Comparison of ENCODE assay signal across 9 mouse cellular contexts in the genomic region with DNA sequence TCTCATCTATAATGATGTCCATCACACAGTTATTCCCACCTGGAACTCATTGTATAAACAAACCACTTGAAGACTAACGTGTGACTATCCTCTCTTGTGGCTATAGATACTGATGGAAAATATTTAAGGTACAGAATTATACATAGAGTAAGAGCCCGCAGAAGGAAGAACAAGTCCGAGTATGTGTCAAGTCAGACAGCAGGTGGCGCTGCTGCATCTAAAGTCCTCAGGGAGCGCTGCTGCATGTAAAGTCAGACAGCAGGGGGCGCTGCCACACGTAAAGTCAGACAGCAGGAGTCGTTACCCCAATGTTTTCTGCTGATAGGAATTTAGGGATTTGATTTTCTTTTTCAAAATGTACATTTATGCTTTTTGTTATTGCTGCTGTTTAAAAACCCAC. TPM values are rescaled to one million over a fixed set of nuclear protein-coding genes. Genes with fewer than 3 reads are reported as not detected.
DNase-seq lines count a peak whose midpoint lies in the region; ATAC-seq and TF ChIP-seq lines count a peak whose summit lies in the region.
"Had no signal": no experiment of that assay in that cellular context is flagged by ENCODE, and none has a peak within 500 bp of the region (broad histone marks: within the 10 kb centered on the region; RNA-seq: fewer than 3 reads in every experiment).

No protein-coding gene starts in this region.

- no peaks in the 10 kb centered on the region for H3K36me3 ChIP-seq in forebrain, embryonic 12.5 days (replicated peaks)
- no peaks in the 10 kb centered on the region for H3K36me3 ChIP-seq in midbrain, embryonic 11.5 days (ENCODE audit: control insufficient read depth, insufficient read depth, low read length)
- H3K36me3 ChIP-seq in spleen, adult 2 months (ENCODE audit: control insufficient read depth, insufficient read depth, low read length): no peaks in the 10 kb centered on the region

- peaks cover 9% of the 10 kb centered on the region; the same call in 1 of the 2 replicates for H3K27me3 ChIP-seq in forebrain, embryonic 12.5 days
- no peaks in the 10 kb centered on the region for H3K27me3 ChIP-seq in midbrain, embryonic 11.5 days (ENCODE audit: control insufficient read depth, insufficient read depth, low read length)
- no peaks in the 10 kb centered on the region for H3K27me3 ChIP-seq in spleen, adult 2 months (ENCODE audit: control insufficient read depth, insufficient read depth, low read length)

- no peak for TF ChIP-seq POLR2A in spleen, adult 2 months (IDR thresholded peaks at IDR 0.05; ENCODE audit: low read depth, low read length)

- no peak overlapping the region for H3K4me3 ChIP-seq in forebrain, embryonic 12.5 days (replicated peaks)
- no peak overlapping the region for H3K4me3 ChIP-seq in midbrain, embryonic 11.5 days (ENCODE audit: low read depth, low read length)
- H3K4me3 ChIP-seq in spleen, adult 2 months (ENCODE audit: extremely low read depth, insufficient read depth, insufficient read length): no peak overlapping the region

- H3K4me1 ChIP-seq in forebrain, embryonic 12.5 days: no peaks in the 10 kb centered on the region
- no peaks in the 10 kb centered on the region for H3K4me1 ChIP-seq in midbrain, embryonic 11.5 days (ENCODE audit: control insufficient read depth, insufficient read depth, low read length)
- H3K4me1 ChIP-seq in spleen, adult 2 months (ENCODE audit: control insufficient read depth, insufficient read depth, insufficient read length): no peaks in the 10 kb centered on the region

- peak; percentile 100 for TF ChIP-seq CTCF in spleen, adult 2 months (IDR thresholded peaks at IDR 0.05; ENCODE audit: extremely low read depth, insufficient read depth, insufficient read length, insufficient replicate concordance)

- ATAC-seq in cerebellum, adult (ENCODE audit: insufficient number of reproducible peaks, low FRiP score, low TSS enrichment): no peak
- peak; percentile 30; the same call in 1 of the 2 replicates for ATAC-seq in forebrain, embryonic 12.5 days (ENCODE audit: low FRiP score)
- ATAC-seq in hematopoietic stem cell, adult 5-6 weeks (replicated peaks in 1 of 2; ENCODE audit: insufficient read depth in 1 of 2, low FRiP score in 2 of 2, low TSS enrichment in 1 of 2, low read depth in 1 of 2, poor library complexity in 2 of 2, severe bottlenecking in 2 of 2): peak; percentile 88 to 89
- peak; percentile 50 for ATAC-seq in midbrain, embryonic 11.5 days (ENCODE audit: low FRiP score)

- H3K9ac ChIP-seq in forebrain, embryonic 12.5 days: no peak overlapping the region
- H3K9ac ChIP-seq in midbrain, embryonic 11.5 days (ENCODE audit: low read length): no peak overlapping the region

- DNase-seq in cerebellum, adult 11 months: peak; percentile 70
- DNase-seq in c-Kit-negative CD71-positive TER-119-positive erythroid progenitor cells, embryonic 14.5 days (ENCODE audit: low read depth, low spot score): peak; percentile 76
- peak; percentile 91 to 95 for DNase-seq in left cerebral cortex, adult 18-20 months (ENCODE audit: low spot score in 2 of 2)
- DNase-seq in midbrain, embryonic 11.5 days (ENCODE audit: low spot score, missing footprints): peak; percentile 98
- peak; percentile 80 to 83 for DNase-seq in spleen, adult 2 months (ENCODE audit: low read depth in 1 of 2, low spot score in 2 of 2)

- no peaks in the 10 kb centered on the region for H3K9me3 ChIP-seq in forebrain, embryonic 12.5 days
- H3K9me3 ChIP-seq in midbrain, embryonic 11.5 days (ENCODE audit: control insufficient read depth, low read length): no peaks in the 10 kb centered on the region

- no peak overlapping the region for H3K4me2 ChIP-seq in forebrain, embryonic 12.5 days
- no peak overlapping the region for H3K4me2 ChIP-seq in midbrain, embryonic 11.5 days

- 8% methylated on average over 8 of the region's 8 CpGs for WGBS in forebrain, embryonic 12.5 days
- WGBS in midbrain, embryonic 11.5 days: 10% methylated on average over 8 of the region's 8 CpGs
- WGBS in spleen, adult 2 months: 2% methylated on average over 8 of the region's 8 CpGs

- no peak overlapping the region for H3K27ac ChIP-seq in forebrain, embryonic 12.5 days
- no peak overlapping the region for H3K27ac ChIP-seq in midbrain, embryonic 11.5 days (ENCODE audit: low read depth, low read length)
- no peak overlapping the region for H3K27ac ChIP-seq in spleen, adult 2 months (ENCODE audit: insufficient read depth, low read length)

RNA-seq across cellular contexts. Expression of a gene that starts 5.4 kb away (rescaled TPM):
- polyA plus RNA-seq in forebrain, embryonic 12.5 days (2016; fragmentation: Nextera tagmentation; extraction: Ambion mirVana): not detected in 2 replicates
- total RNA-seq in hematopoietic stem cell, adult 5-6 weeks (2017): not detected in 2 replicates
- 1 to 10 TPM; 3.8 to 6.9 TPM for total RNA-seq in left cerebral cortex, adult 18-20 months (2021)
- not detected in 2 replicates for polyA plus RNA-seq in midbrain, embryonic 11.5 days (2014; fragmentation: Nextera tagmentation; extraction: Ambion mirVana)
- not detected in 2 replicates for polyA plus RNA-seq in spleen, adult 2 months (2012; rRNA removed)
- polyA plus RNA-seq: stomach, embryonic 14.5 days had no signal

RNA-seq across cellular contexts. Expression of a gene that starts 42.4 kb away (rescaled TPM):
- not detected in 2 replicates for polyA plus RNA-seq in forebrain, embryonic 12.5 days (2016; fragmentation: Nextera tagmentation; extraction: Ambion mirVana)
- 467 and 604 TPM in 2 replicates for total RNA-seq in hematopoietic stem cell, adult 5-6 weeks (2017)
- not detected for total RNA-seq in left cerebral cortex, adult 18-20 months (2021)
- polyA plus RNA-seq in midbrain, embryonic 11.5 days (2014; fragmentation: Nextera tagmentation; extraction: Ambion mirVana): 0.14 TPM in 1 of 2 replicates, not detected in the other
- 0.43 and 0.89 TPM in 2 replicates for polyA plus RNA-seq in spleen, adult 2 months (2012; rRNA removed)
- polyA plus RNA-seq: stomach, embryonic 14.5 days had no signal
